Mouse (Mus musculus): ENCODE data around the gene Git2.

- no peak for TF ChIP-seq CTCF (IDR thresholded peaks at IDR 0.05; ENCODE audit: low read depth)
- TF ChIP-seq EP300 (IDR thresholded peaks at IDR 0.05; ENCODE audit: low read depth): no peak
These were observed 53.3 kb downstream of the Git2 start for GRCm38 (mm10) chr5:114721969-114722368.
